Mouse (Mus musculus): ENCODE results near the gene Ctsw.

Gene Ctsw

GRCm38 (mm10) chr19:5463791-5464562 is 4.3 kb downstream of the Ctsw start:
- DNase-seq (ENCODE audit: extremely low read depth, low read depth, low spot score) = no peak

GRCm38 (mm10) chr19:5463212-5463611 is 5.1 kb downstream of the Ctsw start:
- DNase-seq (ENCODE audit: extremely low read depth, low read depth, low spot score) = no peak

DNA sequence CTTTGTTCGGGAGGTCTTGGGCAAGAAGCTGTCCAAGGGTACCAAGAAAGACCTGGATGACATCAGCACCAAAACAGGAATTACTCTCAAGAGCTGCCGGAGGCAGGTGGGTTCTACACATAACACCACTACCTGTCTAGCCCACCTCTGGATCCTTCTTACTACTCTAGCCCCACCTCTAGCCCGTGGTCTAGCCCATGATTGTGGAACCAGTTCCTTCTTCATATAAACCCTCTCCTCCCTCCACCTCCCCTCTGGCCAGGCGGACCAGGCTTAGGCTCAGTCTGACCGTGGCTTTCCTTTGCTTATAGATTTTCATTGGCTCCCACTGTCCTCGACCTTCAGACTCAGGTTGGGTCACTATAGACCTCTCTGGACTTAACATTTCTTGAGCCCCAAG is 6.9 kb downstream of the Ctsw start:
- DNase-seq (ENCODE audit: extremely low read depth, low read depth, low spot score) = no peak

- DNase-seq (ENCODE audit: extremely low read depth, low read depth, low spot score) = no peak
These were observed 7.8 kb downstream of the Ctsw start, which contains the start of gene Fibp for GRCm38 (mm10) chr19:5460465-5460911. Gene Fibp (plus strand): TSS chr19:5460615.

DNA sequence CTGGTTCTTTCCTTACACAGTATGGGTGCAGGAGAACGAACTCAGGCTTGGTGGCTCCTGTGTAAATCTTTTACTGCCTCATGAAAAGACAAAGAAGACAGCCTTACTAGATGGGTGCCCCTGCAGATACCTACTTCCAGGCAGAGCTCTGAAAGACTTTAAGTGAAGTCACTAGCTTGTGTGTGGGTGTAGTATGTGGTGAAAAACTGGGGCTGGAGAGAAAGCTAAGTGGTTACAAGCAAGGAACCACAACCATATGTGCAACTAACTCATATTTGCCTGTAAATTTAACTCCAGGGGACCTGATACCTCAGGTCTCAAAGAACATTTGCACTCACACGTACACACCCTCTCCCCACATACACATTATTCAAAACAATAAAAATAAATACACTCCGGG is 8.4 kb downstream of the Ctsw start:
- no peak for DNase-seq (ENCODE audit: extremely low read depth, low read depth, low spot score)

GRCm38 (mm10) chr19:5459019-5459418 is 9.3 kb downstream of the Ctsw start:
- DNase-seq (ENCODE audit: extremely low read depth, low read depth, low spot score) = no peak

DNA sequence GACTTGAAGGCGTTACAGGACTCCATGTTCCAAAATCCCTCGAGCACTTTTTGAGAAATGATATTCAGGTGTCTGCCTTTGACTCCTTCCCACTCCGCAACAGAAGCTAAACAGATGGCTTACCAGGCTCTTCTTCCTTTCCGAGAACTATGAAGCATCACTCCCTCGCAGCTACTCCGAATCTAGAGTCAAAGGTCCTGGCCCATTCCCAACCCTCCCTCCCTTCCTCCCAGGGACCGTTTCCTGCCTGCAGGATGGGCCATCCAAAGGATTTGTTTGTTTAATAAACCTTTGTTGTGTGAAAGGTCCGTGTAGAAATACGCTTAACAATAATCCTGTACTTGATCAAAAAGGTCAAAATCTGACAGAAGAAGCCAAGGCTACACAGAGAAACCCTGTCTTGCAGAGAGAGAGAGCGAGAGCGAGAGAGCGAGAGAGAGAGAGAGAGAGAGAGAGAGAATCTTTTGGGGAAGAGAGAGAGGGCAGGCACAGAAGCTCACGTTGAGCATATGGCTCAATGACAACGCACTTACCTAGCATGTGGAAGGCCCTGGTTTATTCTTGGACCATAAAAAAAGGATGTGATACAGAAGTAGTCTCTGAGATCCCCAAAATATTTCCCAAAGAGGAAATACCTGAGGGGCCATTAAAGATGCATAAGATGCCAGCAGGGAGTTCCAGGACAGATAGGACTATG is 10.4 kb downstream of the Ctsw start, which contains the start of gene Ccdc85b:
Gene Ccdc85b (minus strand): TSS at position 149 of the 697 bp plus-strand sequence.
- no peak for DNase-seq (ENCODE audit: extremely low read depth, low read depth, low spot score)

- DNase-seq (ENCODE audit: extremely low read depth, low read depth, low spot score) = no peak
These were observed 11.2 kb downstream of the Ctsw start for GRCm38 (mm10) chr19:5456922-5457745.

DNA sequence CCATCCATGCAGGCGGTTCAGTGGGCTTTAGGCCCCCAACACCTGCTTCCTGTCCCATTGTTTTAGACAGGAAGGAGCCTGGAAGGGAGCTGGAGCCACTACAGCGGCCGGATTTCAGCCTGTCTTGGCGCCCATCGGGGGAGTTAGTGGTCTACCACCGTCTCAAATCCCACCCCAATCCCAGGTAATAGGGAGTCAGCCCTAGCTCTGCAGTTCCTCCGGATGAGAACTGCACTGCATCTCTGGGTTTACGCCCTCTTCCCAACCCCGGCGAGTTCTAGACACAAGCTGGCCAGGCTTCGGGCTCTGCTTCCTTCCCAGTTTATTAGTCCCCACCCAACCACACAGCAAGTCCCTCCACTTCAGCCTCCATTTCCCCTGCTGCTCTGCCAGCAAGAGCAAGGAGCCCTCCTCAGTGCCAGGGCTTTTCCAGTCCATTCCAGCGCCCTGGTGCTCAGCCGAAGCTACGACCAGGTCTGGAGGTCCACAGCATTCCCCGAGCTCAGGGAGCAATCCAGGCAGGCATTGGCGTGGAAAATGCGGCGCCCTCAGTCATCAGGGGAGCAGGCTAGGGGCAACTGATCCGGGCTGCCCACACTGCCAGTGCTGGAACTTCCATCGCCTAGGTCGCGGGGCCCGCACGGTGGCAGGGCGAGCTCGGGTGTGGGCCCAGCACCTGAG is 11.9 kb downstream of the Ctsw start:
- DNase-seq (ENCODE audit: extremely low read depth, low read depth, low spot score) = no peak

DNA sequence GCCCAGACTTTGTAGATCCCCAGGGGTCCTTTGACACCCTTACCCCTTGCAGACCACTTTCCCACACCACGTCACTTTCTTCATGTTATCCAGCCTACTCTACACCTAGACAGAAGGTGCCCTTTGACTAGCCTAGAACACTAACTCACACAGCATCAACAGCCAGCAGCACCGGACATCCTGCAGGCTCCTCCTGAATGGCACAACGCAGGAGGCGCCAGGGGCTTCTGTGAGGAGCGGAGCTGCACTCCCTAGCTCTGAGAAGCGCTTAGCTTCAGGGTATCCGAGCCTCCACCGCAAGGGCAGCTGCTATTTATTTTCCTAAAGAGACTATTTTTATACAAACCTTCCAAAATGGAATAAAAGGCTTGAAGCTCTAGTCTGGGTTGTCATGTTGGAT is 12.7 kb downstream of the Ctsw start:
- no peak for DNase-seq (ENCODE audit: extremely low read depth, low read depth, low spot score)

GRCm38 (mm10) chr19:5455037-5455436 is 13.3 kb downstream of the Ctsw start:
- no peak for DNase-seq (ENCODE audit: extremely low read depth, low read depth, low spot score)

- DNase-seq (ENCODE audit: extremely low read depth, low read depth, low spot score) = no peak
These were observed 16.5 kb downstream of the Ctsw start for GRCm38 (mm10) chr19:5451766-5452165.

DNA sequence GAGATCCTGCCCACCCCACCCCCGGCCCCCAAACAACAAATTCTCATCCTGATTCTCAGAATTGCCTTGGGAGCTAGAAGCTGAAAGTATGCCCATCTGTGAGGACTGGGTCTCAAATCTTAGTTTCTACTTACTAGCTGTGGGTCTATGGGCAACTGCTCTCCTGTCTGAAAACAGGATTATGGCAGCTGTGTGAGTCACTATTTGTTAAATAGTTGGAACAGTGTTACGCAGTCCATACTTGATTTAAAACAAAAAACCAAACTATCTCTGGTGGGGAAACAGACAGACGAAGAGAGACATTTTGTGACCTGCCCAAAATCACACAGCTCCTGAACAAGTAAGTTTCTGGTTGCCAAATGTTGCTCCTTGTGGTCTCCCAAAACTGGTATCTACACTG is 18.6 kb downstream of the Ctsw start:
- DNase-seq (ENCODE audit: extremely low read depth, low read depth, low spot score) = no peak

GRCm38 (mm10) chr19:5448354-5449150 is 19.8 kb downstream of the Ctsw start:
- DNase-seq (ENCODE audit: extremely low read depth, low read depth, low spot score) = no peak

DNA sequence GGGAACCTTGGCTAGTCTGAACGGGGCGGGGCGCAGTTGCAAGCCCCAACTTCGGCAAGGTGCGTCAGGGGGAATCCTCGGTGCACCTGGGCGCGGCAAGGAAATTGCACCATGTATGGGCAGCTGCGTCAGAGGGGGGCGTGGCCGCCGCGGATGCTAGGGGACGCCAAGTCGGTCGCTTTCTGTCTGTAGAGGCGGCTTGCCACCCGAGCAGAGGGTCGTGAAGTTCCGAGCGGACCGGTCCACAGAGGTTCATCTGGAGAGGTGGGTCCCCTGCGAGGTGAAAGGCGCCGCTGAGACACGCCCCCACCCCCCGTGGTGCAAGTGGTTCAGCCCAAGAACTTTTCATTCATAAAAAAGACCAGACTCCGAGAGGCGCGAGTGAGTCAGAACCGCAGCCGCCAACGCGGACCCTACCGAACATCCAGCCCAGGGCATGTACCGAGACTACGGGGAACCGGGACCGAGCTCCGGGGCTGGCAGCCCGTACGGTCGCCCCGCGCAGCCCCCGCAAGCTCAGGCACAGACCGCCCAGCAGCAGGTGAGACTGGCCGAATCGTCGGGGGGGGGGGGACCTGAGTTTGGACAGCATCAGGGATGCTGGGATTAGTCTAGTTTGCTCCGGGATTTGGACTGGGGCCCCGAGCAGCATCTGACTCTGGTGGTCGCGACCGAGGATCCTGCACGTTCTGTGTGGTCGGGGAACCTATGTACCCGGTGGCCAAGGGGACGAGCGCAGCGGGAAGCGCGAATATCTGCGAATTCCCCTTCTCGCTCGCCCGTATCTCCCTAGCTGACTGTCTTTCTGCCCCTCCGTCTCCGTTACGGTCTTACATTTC is 20.6 kb downstream of the Ctsw start, which contains the start of gene Fosl1:
Gene Fosl1 (plus strand): TSS at position 33 of the 839 bp plus-strand sequence.
- no peak for DNase-seq (ENCODE audit: extremely low read depth, low read depth, low spot score)

DNA sequence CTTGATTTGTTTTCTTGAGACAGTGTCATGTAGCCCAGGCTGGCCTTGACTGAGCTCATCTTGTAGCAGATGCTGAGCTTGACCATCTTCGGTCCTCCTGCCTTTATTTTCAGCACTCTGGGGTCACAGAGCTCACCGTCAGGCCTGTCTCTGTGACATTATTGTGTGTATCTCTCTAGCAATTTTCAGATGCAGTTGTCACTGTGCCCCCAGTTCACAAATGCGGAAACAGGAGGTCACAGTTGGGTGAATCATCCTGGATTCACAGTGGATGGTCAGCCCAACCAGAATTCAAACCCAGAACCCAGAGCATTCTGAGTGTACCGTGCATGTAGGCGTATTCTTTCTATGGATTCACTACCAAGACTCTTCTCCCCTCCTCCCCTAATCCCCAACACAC is 22.6 kb downstream of the Ctsw start:
- no peak for DNase-seq (ENCODE audit: extremely low read depth, low read depth, low spot score)

DNA sequence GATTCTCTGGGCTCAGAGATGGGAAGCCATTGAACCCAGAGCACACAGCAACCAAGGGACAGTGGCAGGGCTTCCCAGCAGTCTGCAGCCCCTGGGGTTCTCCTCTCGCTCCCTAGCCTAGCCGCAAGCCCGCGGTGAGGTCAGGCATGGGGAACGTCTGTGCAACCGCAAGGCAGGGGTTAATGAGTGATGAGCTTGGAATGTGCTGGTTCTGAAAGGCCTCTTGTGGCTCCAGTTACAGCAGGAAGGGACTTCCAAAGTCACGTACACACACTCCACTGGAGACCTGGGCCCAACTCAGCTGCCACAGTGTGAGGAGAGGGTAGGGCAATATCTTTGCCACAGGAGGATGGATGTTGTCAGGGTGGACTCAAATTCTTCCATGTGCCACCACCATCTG is 23.4 kb downstream of the Ctsw start:
- no peak for DNase-seq (ENCODE audit: extremely low read depth, low read depth, low spot score)

DNA sequence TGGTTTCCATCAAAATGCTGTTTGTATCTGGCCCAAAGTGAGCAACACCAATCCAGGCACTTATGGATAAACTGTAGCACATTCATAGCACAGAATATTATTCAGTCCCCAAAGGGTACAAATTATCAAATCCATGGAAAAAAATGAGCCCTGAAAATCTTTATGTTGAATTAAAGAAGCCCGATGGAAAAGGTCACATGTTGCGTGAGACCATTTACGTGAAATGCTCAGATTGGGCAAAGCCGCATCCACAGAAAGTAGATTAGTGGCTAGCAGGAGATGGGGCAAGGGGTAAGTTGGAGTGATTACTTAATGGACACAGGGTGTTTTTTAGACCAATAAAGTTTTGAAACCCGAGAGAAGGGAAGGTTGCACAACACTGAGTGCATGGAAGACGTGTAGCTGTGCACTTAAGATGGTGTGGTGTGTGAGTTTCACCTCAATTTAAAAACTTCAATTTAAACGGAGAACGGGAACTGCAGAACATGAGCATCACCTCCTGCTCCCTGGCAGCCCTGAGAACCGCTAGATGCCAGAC is 23.9 kb downstream of the Ctsw start:
- no peak for DNase-seq (ENCODE audit: extremely low read depth, low read depth, low spot score)

DNA sequence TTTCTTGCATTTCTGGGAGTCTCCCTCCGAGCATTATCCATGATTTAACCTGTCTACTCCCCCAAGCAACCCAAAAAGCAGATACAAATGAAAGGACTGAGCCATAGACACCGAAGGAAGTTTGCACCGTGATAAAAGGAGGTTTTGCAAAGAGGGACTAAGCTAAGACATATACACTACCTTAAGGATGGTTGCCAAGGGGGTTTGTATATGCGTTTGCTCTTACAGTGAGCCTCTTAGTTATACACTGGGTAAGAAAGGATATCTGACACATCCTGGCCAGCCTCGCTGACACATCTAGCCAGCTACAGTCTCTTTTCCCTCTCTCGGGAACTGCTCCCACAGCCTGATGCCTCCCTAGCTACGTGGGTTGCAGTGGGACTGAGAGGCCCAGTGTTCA is 34.4 kb downstream of the Ctsw start:
- DNase-seq (ENCODE audit: extremely low read depth, low read depth, low spot score) = no peak

Data from fat pad, adult 2 months (tissue).